Mouse (Mus musculus) T-helper 2 cell (primary cell): ENCODE results near the gene Tdp1.

Experiments used
- in situ Hi-C: fragments of 300-600 bp; cut with MboI, MseI; formaldehyde crosslinking; loops from one replicate; pipeline ENCODE4 v1.15.1; 2025; ENCODE audit warnings: high pct_unique_total_duplicates

The Tdp1 gene

DNA sequence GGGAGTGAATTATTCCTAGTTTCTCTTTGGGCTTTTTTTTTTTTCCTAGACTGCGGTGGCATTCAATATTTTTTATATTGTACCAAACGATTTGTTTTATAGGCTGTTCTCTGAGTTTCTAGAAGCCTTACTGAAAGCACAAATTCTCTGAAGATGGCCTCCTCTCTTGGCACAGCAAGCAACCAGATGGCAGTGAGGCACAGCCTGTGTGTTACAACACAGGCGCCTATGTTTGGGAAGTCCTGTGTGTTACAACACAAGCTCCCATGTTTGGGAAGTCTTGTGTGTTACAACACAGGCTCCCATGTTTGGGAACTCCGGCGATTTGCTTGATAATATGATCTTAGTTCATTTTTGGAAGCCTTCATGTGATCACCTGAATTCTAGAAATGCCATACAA, 111.6 kb downstream of the Tdp1 start:
- in situ Hi-C loops, result no loop called here

DNA sequence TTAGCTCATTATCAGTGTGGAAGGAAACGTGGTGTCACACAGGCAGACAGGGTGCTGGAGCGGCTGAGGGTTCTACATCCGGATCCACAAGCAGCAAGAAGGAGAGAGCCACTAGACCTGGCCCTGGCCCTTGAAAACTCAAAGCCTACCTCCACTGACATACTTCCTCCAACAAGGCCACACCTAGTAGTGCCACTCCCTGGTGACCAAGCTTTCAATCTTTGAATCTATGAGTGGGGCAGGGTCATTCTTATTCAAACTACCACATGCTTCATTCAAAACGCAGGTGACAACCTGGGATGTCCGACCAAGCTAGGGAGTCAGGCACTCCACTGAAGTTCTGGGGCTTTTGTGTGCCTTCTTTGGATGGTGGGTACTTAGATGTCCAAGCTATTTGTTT, 115.4 kb downstream of the Tdp1 start:
- in situ Hi-C loops, result no loop called here

DNA sequence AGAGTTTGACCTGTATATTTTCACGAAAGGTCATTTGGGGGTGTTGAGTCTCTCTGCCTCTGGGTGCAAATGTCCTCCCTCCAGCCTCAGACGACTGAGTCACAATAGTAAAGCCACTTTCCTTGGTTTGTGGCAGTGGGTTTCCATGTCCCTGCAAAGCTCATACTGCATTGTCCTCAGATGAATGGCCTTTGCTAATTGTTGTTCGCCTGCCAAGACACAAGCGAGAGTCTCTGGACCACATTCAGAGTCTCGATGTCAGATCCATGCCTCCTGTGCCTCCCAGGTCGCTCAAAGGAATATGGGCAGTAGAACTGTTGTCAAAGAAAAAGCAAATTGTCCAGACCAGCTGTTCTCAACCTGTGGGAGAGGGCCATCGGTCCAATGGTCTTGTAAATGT, 116.1 kb downstream of the Tdp1 start:
- in situ Hi-C loops, result no loop called here

DNA sequence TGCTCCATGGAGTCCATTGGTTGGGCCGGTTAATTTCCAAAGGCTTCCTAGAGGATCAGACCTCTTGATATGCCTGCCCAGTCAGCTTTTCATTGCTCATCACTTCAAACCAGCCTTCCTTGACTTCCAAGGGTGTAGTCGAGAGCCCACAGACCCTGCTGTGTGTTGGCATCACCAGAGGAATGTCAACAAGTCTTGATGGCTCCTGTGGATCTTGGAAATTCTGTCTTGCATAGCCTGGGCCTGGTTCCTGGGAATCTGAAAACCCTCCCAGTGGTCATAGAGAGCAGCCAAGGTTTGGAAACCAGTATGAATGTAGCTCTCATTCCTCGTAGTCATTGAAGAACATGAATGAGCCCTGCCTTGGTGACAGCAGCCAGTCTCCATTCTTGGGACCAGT, 116.9 kb downstream of the Tdp1 start:
- in situ Hi-C loops, result no loop called here

DNA sequence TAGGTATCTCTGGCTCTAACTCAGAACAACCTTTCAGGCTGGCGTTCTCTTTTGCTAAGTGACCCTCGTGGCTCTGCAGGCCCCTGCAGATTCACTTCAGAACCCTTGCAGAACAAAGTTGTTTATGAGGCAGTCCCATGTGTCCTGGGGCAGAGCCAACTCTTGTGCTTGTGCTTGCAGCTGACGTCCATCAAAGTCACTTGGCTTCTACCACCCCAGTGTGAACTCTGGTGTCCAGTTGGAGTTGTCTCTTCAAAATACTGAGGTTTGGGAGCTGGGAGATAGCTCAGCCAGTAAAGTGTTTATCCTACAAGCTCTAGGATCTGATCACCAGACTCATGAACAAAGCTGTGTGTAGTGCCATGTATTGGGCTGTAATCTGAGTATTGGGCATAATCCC, 117.6 kb downstream of the Tdp1 start:
- in situ Hi-C loops, result no loop called here

DNA sequence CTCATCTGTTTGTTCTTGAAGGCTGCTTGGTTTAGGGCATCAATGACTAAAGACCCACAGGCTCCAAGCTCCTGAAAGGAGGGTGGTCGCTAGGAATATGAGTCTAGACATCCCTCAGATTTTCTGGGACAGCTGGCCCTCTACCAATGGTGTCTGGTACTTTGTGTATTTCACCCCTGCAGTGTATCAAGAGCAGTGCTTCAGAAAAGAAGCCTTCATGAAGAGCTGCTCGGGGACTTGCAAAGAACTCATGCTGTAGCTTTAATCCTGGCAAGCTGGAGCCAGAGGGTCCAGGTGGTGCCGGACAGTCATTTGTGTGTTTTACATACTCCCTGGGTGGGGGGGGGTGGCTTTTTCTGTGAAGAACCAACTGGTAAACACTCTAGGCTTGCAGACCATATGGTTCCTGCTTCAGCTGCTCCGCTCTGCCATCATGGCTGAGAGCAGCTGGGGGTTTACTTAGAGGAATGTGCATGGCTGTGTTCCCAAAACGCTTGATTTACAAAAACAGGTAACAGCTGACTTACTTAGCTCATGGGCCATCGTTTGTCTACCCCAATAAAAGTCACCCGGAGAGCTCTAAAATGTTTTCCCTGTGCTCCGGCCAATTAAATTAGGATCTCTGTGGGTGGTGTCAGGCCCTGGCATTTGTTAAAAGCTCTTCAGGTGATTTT, 118.7 kb downstream of the Tdp1 start:
- in situ Hi-C loops, result no loop called here
